Mouse (Mus musculus) kidney, postnatal 10 days (tissue): ENCODE measurements around the gene Zfp72.

ENCODE experiments used
- DNase-seq: peaks from one replicate; pipeline ENCODE4 v3.0.0; 2021; ENCODE audit warnings: mixed read lengths

The Zfp72 gene

DNA sequence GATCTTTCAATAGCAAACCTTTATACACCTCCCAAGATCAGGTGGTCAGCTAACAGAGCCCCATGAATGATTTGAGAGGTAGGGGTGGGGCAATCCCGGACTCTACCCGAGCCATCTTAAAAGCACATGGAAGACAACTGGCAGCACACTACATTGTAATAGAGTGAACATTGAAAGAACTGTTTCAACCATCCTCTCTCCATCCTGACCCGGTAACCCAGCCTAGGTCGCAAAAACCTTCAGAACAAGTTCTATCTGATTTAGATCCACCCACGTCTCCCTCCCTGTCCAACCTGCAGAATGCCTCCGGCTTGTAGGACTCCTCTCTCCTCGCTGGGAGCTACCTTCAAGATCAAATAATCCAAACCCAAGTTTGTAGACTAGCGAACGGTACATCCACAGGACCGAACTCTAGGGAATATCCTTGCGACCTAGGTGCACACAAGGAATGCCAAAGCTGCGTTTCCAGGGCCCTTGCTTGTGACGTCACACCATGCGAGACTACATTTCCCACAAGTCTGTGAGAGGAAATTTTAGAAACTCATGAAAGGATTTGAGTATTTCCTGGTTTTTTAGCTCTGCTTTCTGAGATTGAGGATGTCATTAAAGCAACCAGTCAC is at the start of gene Zfp72:
Gene Zfp72, minus strand, starts transcription at position 466 of the 620 bp plus-strand sequence.
- peak; percentile 85 for DNase-seq

DNA sequence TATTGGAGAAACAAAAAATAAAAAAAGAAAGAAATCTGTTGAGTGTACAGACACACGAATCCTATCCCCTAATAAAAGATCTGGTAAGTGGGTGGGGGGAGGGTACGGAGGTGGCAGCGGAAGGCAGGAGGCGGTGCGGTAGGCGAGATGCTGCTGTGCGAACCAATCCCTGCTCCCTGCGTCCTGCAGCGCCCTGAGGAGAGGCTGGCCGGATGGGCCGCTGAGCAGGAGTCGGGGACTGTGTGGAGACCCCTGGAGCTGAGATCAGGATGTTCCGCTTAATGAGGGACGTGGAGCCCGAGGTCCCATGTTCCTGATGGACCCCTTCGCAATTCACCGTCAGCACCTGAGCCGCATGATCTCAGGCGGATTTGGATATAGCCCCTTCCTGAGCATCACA is 49.3 kb upstream of the Zfp72 start:
- no peak for DNase-seq

GRCm38 (mm10) chr13:74399298-74399839 is 8.7 kb upstream of the Zfp72 start, which contains the start of gene Ftl1-ps1:
Gene Ftl1-ps1 (plus strand): TSS chr13:74399694.
- peak; percentile 35 for DNase-seq

- DNase-seq, result no peak
These were observed 520 bp upstream of the Zfp72 start for GRCm38 (mm10) chr13:74391156-74391555.

GRCm38 (mm10) chr13:74389730-74390129 is 906 bp downstream of the Zfp72 start:
- DNase-seq, result no peak

DNA sequence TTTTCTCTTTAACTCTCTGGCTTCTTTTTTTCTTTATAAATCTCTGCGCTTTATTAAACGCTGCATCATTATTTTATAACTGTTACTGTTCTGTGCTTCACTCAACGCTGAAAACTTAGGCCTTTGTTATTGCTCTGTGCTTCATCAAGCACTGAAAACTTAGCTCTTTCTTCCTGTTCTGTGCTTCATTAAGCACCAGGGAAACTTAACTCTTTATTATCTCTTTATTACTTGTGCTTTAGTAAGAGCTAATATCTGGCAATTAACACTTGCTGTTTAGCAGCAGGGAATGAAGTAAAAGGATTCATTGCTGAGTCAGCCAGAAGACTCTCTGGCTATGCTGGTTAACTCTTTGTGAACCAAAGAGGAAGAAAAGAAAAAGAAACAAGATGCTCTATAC is 8.3 kb downstream of the Zfp72 start:
- DNase-seq, result no peak

GRCm38 (mm10) chr13:74381533-74382276 is 8.9 kb downstream of the Zfp72 start:
- no peak for DNase-seq

DNA sequence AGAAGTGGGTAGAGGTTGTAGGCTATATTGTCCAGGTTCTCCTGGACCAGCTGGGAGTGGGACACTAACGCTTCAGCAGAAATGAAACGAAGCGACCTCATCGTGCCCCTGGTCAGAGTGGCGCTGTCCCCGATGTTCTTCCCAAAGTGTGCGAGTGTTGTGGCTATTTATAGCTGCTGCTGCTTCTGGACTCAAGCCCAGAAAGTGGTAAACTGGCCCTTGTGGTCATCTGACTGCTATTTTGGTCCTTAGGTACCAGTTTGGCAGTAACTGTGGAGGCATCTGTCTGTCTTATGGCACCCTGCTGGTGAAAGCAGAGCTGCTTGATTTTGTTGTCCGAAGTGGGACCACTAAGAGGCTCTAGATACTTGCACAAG is 26.8 kb downstream of the Zfp72 start, which contains the start of gene Lrrc14b:
Gene Lrrc14b, minus strand, starts transcription at position 147 of the 377 bp plus-strand sequence.
- peak; percentile 23 for DNase-seq

DNA sequence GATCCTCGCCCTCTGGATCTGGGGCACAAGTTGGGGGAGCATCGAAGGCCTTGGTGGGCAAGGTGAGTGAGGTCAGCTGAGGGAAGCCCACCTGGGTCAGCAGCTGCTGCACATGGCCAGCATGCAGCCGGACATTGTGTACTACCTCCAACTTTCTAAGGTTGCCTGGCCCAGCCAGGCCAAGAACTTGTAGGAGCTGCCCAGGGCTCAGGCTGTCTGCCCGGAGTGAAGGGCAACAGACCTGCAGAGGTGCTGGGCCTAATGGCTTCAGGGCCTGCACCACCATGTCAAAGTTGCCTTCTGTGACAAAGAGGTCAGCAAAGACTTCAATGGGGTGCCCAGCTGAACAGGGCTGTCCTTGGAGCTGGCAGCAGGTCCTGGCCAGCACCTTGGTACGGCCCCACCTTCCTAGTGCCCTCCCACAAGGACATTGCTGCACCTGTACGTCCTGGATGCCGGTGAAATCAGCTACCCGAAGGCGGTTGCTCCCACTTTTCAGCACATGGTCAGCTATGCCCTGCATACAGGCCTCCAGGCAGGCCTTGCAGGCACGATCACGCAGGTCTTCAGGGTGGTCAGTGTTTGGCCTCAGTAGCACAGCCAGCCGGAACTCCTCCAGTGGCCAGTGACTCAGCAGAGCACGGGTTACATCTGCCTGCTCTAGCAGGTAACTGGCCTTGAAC is 27.3 kb downstream of the Zfp72 start:
- peak; percentile 15 for DNase-seq

DNA sequence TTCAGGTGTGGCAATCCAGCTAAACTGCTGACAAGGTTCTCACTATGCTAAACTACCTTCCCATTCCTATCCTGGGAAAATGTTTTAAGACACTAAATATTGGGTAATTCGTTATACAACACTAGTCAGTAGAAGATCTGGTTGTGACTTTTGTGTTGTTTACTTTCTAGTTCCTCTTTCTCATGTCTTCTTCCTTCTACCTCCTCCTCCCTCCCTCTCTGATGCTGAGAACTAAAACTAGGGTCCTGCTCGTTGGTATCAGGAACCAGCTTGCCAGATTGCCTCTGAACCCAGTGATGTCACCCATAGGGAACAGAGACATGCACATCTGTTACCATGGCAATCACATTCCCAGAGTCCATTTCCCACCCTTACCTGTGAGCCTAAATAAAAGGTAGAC is 28.4 kb downstream of the Zfp72 start:
- DNase-seq, result no peak

DNA sequence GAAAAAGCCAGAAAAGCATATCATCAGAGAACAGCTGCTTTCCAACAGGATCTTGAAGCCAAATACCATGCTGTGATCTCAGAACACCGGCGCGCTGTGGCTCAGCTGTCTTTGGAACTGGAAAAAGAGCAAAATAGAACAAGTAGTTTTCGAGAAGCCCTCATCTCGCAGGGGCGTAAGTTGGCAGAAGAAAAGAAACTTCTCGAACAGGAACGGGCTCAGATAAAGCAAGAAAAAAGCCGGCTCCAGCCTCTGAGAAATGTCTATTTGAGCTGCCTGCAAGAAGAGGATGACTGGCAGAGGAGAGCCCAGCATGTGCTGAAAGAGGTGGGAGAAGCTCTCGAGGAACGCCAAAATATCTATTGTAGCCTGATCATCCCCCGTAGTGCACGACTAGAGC is 34.1 kb downstream of the Zfp72 start:
- no peak for DNase-seq

DNA sequence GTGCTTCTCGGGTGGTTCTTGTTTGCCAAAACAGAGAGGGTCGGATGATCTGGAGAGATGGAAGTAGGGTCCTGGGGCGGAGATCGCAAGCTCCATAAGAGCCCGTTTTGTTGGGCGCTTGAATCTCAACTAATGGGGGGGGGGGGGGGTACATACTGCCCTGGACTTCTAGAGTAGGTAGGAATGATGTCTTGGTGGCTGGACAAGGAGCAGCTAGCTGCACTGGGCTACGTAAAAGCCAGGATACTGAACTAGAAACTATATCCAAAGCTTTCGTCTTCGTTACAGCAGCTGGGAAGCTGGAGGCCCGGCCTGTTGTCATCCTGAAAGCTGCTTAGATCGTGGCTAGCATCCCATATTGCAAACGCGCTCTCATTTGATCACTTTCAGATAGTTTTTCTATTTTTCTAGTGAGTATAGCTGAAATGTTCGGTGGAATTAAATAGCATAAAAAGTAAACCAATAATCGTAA is 40.2 kb downstream of the Zfp72 start:
- DNase-seq, result no peak

- peak; percentile 97 for DNase-seq
These were observed 40.8 kb downstream of the Zfp72 start, which contains the start of the genes Sdha and Ccdc127 for GRCm38 (mm10) chr13:74349566-74350434. Gene Sdha (minus strand): TSS chr13:74350280. Gene Ccdc127 (plus strand): TSS chr13:74350309.

DNA sequence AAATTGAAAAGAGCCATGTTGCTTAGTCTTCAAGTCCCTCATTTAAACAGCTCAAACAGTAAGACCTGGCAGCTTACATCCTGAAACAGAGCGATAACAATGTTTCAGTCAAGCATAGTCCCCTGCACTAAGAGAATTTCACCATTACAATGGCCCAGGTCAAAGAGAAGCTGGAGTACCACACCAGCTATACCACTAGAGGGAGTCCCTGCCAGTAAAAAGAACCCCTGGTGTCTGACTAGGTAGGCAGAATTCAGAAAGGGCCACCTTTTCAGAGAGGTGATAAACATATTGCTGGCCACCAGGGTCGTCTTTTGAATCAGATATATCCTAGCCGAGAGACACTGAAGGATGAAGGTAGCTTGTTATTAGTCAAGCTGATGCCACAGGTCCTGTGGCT is 49.6 kb downstream of the Zfp72 start:
- DNase-seq, result peak; percentile 61

GRCm38 (mm10) chr13:74329321-74329720 is 61.3 kb downstream of the Zfp72 start:
- DNase-seq, result no peak
